Mouse (Mus musculus) MEL (cell line): ENCODE measurements at regions not wholly inside any gene's neighbourhood (a gene's known extent, or its start where the extent isn't known, plus 50 kb on each side); places are given as distances from the start of the nearest gene placed in this dataset.

Source experiments
- DNase-seq: peaks from one replicate; pipeline ENCODE4 v3.0.0; 2011; ENCODE audit warnings: low read depth, low spot score
- H3K27ac ChIP-seq: 2 replicates; pipeline ENCODE4 v1.5.1; 2012; ENCODE audit warnings: low read depth, mild to moderate bottlenecking, control low read depth, low read length, moderate library complexity; ENCODE audit not compliant: control insufficient read depth
- H3K27me3 ChIP-seq, 2 experiments: fragments of 150-350 bp in 1 of 2; sonication (generic) in 1 of 2; 2 replicates each; pipeline ENCODE4 v1.6.1; 2012; ENCODE audit warnings: low read length in 2 of 2, mild to moderate bottlenecking in 2 of 2, improper control_type of control experiment in 1 of 2, moderate library complexity in 1 of 2; ENCODE audit not compliant: insufficient read depth in 2 of 2, control insufficient read depth in 1 of 2
- H3K36me3 ChIP-seq, 2 experiments: 2 replicates each; pipeline ENCODE4 v1.6.1; 2012 to 2014; ENCODE audit warnings: low read length in 2 of 2, improper control_type of control experiment in 1 of 2, inconsistent platforms in 1 of 2, mild to moderate bottlenecking in 1 of 2; ENCODE audit not compliant: insufficient read depth in 2 of 2, control insufficient read depth in 1 of 2
- H3K4me1 ChIP-seq, 2 experiments: fragments of 150-350 bp in 1 of 2; sonication (generic) in 1 of 2; 2 replicates each; pipeline ENCODE4 v1.6.1; 2012; ENCODE audit warnings: low read length in 2 of 2, improper control_type of control experiment in 1 of 2, mild to moderate bottlenecking in 1 of 2; ENCODE audit not compliant: insufficient read depth in 2 of 2, control insufficient read depth in 1 of 2
- H3K4me3 ChIP-seq, 2 experiments: fragments of 150-350 bp in 1 of 2; sonication (generic) in 1 of 2; 2 replicates each; pipeline ENCODE4 v1.5.1; 2012; ENCODE audit warnings: low read depth in 2 of 2, low read length in 2 of 2, mild to moderate bottlenecking in 2 of 2, moderate library complexity in 2 of 2, control low read depth in 1 of 2, improper control_type of control experiment in 1 of 2; ENCODE audit not compliant: control insufficient read depth in 1 of 2, insufficient read depth in 1 of 2
- H3K79me2 ChIP-seq: 2 replicates; pipeline ENCODE4 v1.6.1; 2012; ENCODE audit warnings: mild to moderate bottlenecking, low read length, moderate library complexity; ENCODE audit not compliant: control insufficient read depth, poor library complexity, insufficient read depth
- H3K9ac ChIP-seq: 2 replicates; pipeline ENCODE4 v1.6.1; 2012; ENCODE audit warnings: low read depth, mild to moderate bottlenecking, control low read depth, low read length, moderate library complexity; ENCODE audit not compliant: control insufficient read depth, poor library complexity, severe bottlenecking
- H3K9me3 ChIP-seq: fragments of 150-350 bp; sonication (generic); replicated peaks from 2 replicates; pipeline ENCODE4 v1.6.1; 2012; ENCODE audit warnings: mild to moderate bottlenecking, low read length, improper control_type of control experiment, moderate library complexity; ENCODE audit not compliant: insufficient read depth
- CHD1 ChIP-seq: IDR thresholded peaks from 2 replicates; pipeline ENCODE4 v1.6.1; 2012; ENCODE audit warnings: low read depth, mild to moderate bottlenecking, inconsistent platforms, low read length, improper control_type of control experiment
- E2F4 ChIP-seq: IDR thresholded peaks from 2 replicates; pipeline ENCODE4 v1.6.1; 2011; ENCODE audit warnings: low read depth, low read length, improper control_type of control experiment, borderline replicate concordance
- ETS1 ChIP-seq: IDR thresholded peaks from 2 replicates; pipeline ENCODE4 v1.6.1; 2012; ENCODE audit warnings: low read depth, mild to moderate bottlenecking, inconsistent platforms, low read length, improper control_type of control experiment, moderate library complexity
- GATA1 ChIP-seq: IDR thresholded peaks from 2 replicates; pipeline ENCODE4 v1.6.1; 2011; ENCODE audit warnings: low read depth, low read length, improper control_type of control experiment
- JUND ChIP-seq: IDR thresholded peaks from 2 replicates; pipeline ENCODE4 v1.6.1; 2011; ENCODE audit warnings: low read depth, mild to moderate bottlenecking, improper control_type of control experiment, low read length
- KAT2A ChIP-seq: conservative IDR thresholded peaks from 2 replicates; pipeline ENCODE4 v1.6.1; 2012; ENCODE audit warnings: low read depth, low read length, improper control_type of control experiment, inconsistent platforms
- MAZ ChIP-seq: IDR thresholded peaks from 2 replicates; pipeline ENCODE4 v1.6.1; 2012; ENCODE audit warnings: low read depth, mild to moderate bottlenecking, inconsistent platforms, low read length, improper control_type of control experiment
- MXI1 ChIP-seq: IDR thresholded peaks from 2 replicates; pipeline ENCODE4 v1.6.1; 2011; ENCODE audit warnings: mild to moderate bottlenecking, low read depth, low read length, improper control_type of control experiment
- NELFE ChIP-seq: IDR thresholded peaks from 2 replicates; pipeline ENCODE4 v1.6.1; 2011; ENCODE audit warnings: low read depth, low read length, improper control_type of control experiment
- POLR2A ChIP-seq, 2 experiments: IDR thresholded peaks; 2 replicates each; pipeline ENCODE4 v1.6.1; 2011 to 2012; ENCODE audit warnings: low read length in 2 of 2, mild to moderate bottlenecking in 2 of 2, control low read depth in 1 of 2, improper control_type of control experiment in 1 of 2, low read depth in 1 of 2, moderate library complexity in 1 of 2; ENCODE audit not compliant: control insufficient read depth in 1 of 2, insufficient read depth in 1 of 2, poor library complexity in 1 of 2
- POLR2AphosphoS5 ChIP-seq: IDR thresholded peaks from 2 replicates; pipeline ENCODE4 v1.6.1; 2012; ENCODE audit warnings: low read depth, borderline replicate concordance, mild to moderate bottlenecking, inconsistent platforms, low read length, moderate library complexity, mixed read lengths
- RAD21 ChIP-seq: IDR thresholded peaks from 2 replicates; pipeline ENCODE4 v1.6.1; 2011; ENCODE audit warnings: mild to moderate bottlenecking, low read depth, low read length, improper control_type of control experiment
- SMC3 ChIP-seq: IDR thresholded peaks from 2 replicates; pipeline ENCODE4 v1.6.1; 2011; ENCODE audit warnings: low read depth, low read length, improper control_type of control experiment
- TCF12 ChIP-seq: IDR thresholded peaks from 2 replicates; pipeline ENCODE4 v1.6.1; 2014; ENCODE audit warnings: low read depth, mild to moderate bottlenecking, inconsistent platforms, low read length, improper control_type of control experiment, moderate library complexity
- UBTF ChIP-seq: IDR thresholded peaks from 2 replicates; pipeline ENCODE4 v1.6.1; 2012; ENCODE audit warnings: low read depth, mild to moderate bottlenecking, inconsistent platforms, low read length, improper control_type of control experiment, moderate library complexity, borderline replicate concordance; ENCODE audit not compliant: insufficient read depth
- USF2 ChIP-seq, 2 experiments: IDR thresholded peaks; 2 replicates each; pipeline ENCODE4 v1.6.1; 2011 to 2012; ENCODE audit warnings: improper control_type of control experiment in 2 of 2, low read length in 2 of 2, borderline replicate concordance in 1 of 2, inconsistent platforms in 1 of 2, low read depth in 1 of 2, mild to moderate bottlenecking in 1 of 2; ENCODE audit not compliant: insufficient read depth in 1 of 2

DNA sequence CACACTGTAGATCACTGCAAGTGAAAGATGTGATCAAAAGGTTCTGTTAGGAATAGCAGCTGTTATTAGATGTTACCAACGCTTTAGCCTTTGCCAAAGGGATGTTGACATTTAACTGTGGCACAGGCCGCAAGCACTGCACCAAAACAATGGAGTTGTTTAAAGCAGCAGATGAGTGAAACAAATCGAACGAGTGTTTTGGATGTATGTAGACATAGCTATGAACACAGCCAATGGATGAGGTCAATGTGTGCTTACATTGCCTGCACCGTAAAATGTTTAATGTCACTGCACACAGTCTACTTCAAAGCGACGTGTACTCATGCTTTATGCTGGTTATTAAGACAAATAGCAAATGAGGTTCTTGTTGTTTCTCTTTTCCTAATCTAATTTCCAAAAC lies 602.7 kb downstream of the Fat4 start:
- Histone ChIP-seq H3K79me2 (no peaks in the 10 kb centered on the region), H3K27ac (no peak overlapping the region), H3K4me1 (no peaks in the 10 kb centered on the region), H3K9me3 (no peaks in the 10 kb centered on the region), H3K4me3 (no peak overlapping the region), H3K36me3 (no peaks in the 10 kb centered on the region), H3K27me3 (no peaks in the 10 kb centered on the region)
- no peak for DNase-seq
- TF ChIP-seq E2F4 (no peak), JUND (no peak), SMC3 (no peak), POLR2AphosphoS5 (no peak), MXI1 (no peak), GATA1 (no peak), NELFE (no peak), CHD1 (no peak), KAT2A (no peak), MAZ (no peak), USF2 (IDR thresholded peaks at IDR 0.05; ENCODE audit: borderline replicate concordance in 1 of 2, insufficient read depth in 1 of 2, low read depth in 1 of 2, low read length in 2 of 2) (no peak), RAD21 (no peak), POLR2A (IDR thresholded peaks at IDR 0.05; ENCODE audit: control insufficient read depth in 1 of 2, insufficient read depth in 1 of 2, low read depth in 1 of 2, low read length in 2 of 2, poor library complexity in 1 of 2) (no peak), ETS1 (no peak), TCF12 (no peak)
- TF ChIP-seq, all 39 proteins: peak for 0
- H3K9ac ChIP-seq = no peak overlapping the region

DNA sequence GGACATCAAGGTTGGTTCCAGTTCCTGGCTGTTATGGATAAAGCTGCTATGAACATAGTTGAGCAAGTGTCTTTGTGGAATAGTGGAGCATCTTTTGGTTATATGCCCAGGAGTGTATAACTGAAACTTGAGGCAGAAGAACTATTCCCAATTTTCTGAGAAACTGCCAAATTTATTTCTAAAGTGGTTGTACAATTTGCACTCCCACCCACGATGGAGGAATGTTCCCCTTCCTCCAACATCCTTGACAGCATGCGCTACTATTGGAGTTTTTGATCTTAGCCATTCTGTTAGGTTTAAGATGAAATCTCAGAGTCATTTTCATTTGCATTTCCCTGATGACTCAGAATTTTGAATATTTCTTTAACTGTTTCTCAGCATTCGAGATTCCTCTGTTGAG lies 607.6 kb downstream of the Fat4 start:
- H3K27me3 ChIP-seq = no peaks in the 10 kb centered on the region
- H3K27ac ChIP-seq = no peak overlapping the region
- no peak for TF ChIP-seq RAD21
- no peak overlapping the region for H3K4me3 ChIP-seq
- H3K9me3 ChIP-seq = no peaks in the 10 kb centered on the region
- H3K9ac ChIP-seq = no peak overlapping the region
- no peaks in the 10 kb centered on the region for H3K79me2 ChIP-seq
- DNase-seq = no peak
- no peaks in the 10 kb centered on the region for H3K36me3 ChIP-seq
- no peaks in the 10 kb centered on the region for H3K4me1 ChIP-seq

DNA sequence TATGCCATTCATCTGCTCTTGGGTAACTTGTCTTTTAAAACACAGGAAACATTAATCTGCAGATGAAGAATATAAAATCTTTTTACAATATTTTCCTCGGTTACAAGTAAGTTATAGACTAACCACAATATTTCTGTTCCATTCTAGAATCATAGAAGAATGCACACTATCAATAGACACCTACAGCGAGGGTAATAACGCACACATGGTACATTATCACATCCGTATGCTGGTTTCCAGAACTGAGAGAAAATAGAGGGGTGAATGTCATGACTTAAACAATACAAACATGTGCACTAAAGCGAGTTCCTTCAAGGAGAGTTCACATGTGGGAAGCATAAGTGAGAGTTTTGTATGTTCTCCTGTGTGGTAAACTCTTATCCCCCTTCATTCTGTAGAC lies 641.3 kb downstream of the Fat4 start:
- Histone ChIP-seq H3K79me2 (no peaks in the 10 kb centered on the region), H3K36me3 (no peaks in the 10 kb centered on the region), H3K27me3 (no peaks in the 10 kb centered on the region), H3K9me3 (no peaks in the 10 kb centered on the region), H3K9ac (no peak overlapping the region), H3K27ac (no peak overlapping the region), H3K4me3 (no peak overlapping the region), H3K4me1 (no peaks in the 10 kb centered on the region)
- TF ChIP-seq UBTF = no peak
- DNase-seq = no peak
